Mouse (Mus musculus): ENCODE measurements around the gene Rcc1l. TPM values are rescaled to one million over a fixed set of nuclear protein-coding genes. Genes with fewer than 3 reads are reported as not detected.

The Rcc1l gene
- total RNA-seq (2023): 30.6 TPM

DNA sequence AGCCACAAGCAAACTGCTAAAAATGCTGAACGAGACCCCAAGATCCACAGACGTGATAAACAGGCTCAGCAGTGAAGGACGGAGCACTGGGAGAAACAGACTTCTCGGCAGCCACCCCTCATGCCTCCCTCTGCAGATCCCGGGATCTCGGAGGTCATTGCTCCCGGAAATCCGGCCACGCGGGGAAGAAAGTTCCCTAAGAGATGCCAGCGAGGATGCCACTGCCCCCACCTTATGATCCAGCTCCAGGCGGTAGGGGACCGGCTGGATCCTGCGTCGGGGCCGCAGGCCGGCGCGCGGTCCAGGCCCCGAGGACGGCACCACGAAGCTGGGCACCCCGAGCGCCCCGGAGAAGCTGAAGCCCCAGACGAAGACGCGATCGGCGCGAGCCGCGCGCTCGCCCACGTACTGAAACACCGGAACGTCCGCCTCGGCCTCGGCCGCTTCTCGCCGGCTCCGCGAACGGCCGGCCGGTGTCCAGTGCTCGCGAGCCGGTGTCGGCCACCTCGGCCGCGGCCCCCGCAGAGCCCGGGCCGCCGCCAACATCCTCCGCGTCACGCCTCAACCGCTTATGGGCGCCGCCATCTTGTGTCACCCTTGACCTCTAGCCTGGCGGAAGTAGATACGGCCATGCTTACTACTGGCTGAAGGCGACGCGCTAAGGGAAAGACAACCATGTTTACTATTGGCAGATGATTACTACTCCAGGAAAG, at the start of gene Rcc1l:
Gene Rcc1l (minus strand): TSS at position 606 of the 713 bp plus-strand sequence.

DNA sequence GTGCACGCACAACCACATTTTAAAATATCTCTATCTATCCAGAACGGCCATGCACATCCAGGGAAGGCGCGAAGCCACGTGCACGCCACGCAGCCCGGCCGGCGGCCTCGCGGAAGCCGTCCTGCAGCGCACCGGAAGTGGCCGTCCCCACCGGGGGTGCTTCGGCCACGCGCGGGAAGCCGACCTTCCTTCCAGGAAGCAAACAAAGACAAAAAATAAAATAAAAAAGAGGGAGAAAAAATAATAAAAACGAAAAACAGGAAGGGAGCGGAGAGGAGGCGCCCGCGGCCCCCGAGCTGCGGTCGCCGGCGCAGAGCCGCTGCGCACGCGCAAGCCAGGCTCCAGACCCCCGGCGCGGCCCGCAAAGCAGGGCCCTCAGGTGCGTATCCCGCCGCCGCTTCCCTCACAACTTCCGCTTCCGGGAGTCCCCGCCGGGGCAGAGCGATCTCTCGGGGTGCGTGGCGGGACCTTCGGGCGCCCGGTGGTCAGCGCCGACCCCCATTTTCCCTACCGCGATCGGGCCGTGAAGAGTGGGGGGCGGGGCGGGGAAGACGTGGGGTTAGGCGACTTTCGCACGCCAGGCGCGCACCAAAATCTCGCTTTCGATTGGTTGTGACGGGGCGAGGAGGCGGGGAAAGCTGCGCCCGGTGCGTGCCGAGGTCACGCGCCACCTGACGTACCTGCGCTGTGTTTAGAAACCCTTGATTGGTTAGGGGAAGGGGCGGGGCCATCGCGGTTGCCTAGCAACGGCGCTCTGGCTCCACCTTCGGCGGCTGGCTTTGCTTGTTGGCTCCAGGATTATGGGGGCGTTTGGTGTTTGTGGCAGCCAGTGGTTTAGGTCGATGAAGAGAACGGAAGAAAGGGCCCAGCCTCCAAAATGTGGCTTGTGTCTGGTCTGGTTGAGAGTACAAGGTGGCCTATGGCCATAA, 7.6 kb upstream of the Rcc1l start, which contains the start of gene Gtf2ird2:
Gene Gtf2ird2 (plus strand): TSS at position 140 of the 929 bp plus-strand sequence.

DNA sequence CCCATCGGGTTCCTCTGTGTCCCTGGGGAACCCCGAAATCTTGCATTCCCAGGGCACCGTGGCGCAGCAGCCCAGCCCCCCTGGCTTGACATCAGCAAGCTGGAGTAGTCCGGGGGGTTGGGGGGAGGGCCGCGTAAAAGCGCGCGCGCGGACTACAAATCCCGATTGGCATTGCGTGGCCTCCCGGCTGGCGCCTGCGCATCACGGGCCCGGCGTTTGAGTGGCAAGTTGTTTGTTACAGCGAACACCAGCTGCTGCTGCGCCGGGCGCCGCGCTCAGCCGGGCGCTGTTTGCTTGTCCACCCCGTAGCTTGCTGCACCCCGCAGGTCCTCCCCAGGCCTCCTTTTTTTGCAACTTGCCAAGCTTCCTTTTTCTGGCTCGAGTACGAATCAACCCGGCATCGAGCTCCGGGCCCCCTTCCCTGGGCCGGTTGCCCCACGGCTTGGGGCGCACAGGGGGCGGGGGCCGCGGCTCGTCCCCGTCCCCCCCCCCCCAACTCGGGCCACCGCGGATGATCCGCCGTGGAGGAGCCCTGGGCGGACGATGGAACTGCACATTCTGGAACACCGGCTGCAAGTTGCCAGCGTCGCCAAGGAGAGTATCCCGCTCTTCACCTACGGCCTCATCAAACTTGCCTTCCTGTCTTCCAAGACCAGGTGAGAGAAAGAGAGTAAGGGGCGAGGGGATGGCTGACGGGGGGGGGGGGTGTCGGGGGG, 76.9 kb downstream of the Rcc1l start, which contains the start of gene Castor2:
Gene Castor2 (plus strand): TSS at position 216 of the 716 bp plus-strand sequence.

Other genes starting within 250 kb of the Rcc1l start
- 10.5 TPM for gene Castor2, start 77.1 kb downstream of the Rcc1l start, total RNA-seq (2023)
- 23.2 TPM for gene Gtf2ird2, start 7.2 kb upstream of the Rcc1l start, total RNA-seq (2023)
- 38.6 TPM for gene Ncf1, start 52.9 kb upstream of the Rcc1l start, total RNA-seq (2023)
- gene Gtf2i, start 138.0 kb upstream of the Rcc1l start, total RNA-seq (2023): 241 TPM

All from CD8-positive naive resting alpha-beta T cell, adult 57 days (primary cell).